Mouse (Mus musculus): ENCODE measurements at regions not wholly inside any gene's neighbourhood (a gene's known extent, or its start where the extent isn't known, plus 50 kb on each side); places are given as distances from the start of the nearest gene placed in this dataset.

DNA sequence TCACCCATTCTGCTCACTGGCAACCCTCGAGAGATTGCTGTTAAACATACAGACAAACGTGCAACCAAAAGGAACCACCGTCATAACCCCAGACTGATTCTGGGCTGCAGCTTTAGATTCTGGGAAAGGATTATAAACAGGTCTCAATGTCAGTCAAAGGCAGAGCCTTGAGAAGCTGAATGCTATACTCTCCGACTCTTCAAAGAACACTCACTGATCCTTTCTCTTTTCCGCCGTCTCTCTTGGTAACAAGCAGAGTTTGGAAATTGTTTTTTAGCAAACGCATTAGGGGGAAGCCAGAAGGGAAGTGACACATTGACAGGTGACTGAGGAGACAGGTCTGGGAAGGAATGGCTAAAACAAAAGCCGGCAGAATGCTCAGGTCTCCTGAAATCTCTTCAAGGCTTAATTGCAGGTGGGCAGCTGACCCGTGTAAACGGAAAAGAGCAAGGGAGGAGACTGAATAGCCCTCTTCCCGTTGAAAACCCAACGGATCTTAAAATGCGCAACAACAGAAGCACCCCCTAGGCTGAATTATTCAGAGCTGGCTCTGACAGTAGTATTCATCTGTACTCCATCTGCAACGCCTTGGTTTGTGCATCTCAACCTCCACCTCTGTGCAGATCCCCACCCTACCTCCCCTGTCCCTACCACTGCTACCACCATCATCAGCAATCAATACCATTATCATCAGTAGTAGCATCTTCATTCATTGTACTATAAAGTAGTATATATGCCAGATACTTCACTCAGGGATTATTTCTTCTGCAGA, 219.6 kb downstream of the Tmem38b start:
- DNase-seq: no peak

DNA sequence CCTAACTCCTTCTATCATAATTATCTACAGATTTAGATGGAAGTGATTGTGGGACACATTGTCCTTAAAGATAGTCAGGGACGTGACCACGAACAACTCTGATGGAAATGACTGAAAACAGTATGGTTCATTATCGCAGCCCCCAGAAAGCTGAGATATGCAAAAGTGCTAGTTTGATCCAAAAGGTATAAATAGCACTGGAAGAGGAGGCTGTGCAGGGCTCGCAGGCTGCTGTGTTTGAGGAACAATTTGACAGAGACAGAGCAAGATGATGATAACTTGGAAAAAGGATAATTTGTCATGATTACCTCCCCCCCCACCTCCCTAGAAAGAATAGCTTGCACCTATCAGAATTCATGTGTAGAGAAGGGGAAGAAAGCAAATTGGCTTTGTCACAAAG, 238.5 kb downstream of the Tmem38b start:
- no peak for DNase-seq

DNA sequence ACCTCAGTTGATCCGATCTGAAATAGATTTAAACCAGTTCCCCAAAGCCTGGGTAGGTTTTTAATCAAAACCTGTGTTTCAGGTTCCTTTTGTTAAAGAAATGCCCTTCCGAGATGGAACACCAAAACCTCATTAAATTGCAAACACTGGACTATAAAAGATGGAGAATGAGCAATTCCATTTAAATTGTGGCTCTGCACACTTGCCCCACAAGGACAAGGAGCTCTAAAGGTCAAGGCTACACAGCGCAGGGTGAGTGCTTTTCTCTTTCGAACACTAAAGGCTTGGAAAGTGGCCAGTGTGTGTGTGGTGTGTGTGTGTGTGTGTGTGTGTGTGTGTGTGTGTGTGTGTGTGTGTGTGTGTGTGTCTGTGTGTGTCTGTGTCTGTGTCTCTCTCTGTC, 246.1 kb downstream of the Tmem38b start:
- DNase-seq: no peak

DNA sequence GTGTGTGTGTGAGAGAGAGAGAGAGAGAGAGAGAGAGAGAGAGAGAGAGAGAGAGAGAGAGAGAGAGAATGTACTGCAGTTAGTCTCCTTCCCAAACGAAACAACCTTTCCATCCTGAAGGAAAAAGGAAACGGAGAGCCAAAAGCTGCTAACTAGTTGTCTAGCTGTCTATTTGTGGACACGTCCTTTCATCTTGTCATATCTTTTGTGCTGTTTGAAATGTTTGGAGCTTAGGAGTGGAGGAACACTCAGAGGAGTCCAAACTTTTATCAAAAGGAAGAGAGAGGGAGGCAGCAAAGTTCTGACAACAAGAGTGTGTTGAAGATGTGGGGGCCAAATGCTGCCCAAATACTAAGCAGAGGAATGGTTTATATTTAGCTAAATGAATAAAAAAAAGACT, 246.6 kb downstream of the Tmem38b start:
- DNase-seq: no peak

DNA sequence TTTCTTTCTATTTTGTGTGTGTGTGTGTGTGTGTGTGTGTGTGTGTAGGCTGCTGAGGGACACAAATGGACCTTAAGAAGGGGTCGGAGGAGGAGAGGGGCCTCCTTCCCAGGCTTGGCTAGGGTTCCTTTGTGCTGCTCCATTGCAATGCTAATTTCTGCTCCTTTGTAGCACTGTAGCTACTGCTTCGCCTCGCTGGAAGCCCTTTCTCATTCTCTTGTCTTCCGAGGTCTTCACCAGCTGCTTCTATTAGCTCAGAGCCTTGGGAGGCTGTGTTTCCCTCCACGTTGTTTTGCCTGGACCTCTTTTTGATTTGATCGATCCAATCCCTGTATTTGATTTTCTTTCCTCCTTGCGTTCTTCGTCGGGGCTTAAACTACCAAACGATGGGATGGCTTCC, 247.1 kb downstream of the Tmem38b start:
- DNase-seq: no peak

DNA sequence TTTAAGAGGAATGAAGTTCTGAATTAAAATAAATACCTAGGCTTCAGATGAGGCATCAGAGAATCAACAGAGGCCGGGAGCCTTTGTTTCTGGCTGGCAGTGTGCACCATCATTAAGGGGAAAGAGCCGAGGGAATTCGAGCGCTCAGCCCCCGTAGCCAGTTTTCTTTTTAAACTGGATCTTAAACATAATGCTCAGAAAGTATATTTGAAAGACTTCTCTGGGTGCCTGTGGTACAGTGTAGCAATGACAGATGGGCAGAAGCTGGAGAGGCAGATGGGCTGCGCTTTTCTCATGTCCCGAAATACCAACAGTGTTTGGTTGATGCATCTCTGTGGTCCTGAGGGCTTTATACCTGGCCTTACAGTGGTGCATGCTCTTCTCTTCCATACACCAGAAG, 247.6 kb downstream of the Tmem38b start:
- DNase-seq: no peak

DNA sequence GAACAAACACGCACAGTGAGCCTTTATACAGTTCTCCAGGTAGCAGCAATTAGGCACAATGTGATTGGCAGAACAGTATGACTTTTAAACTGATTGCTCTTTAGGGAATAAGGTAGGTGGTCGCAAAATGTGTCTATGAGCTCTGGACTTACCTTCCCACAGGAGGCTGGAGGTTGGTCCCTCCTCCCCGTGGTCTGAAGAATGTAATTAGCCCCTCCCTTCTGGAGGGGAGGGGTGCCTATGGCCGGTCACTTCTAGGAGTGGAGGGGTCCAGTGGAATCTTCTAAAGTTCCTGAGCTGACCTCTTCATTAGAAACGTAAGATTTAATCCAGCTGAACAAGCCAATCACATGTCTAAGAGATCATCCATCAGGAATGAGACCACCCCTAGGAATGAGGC, 248.4 kb downstream of the Tmem38b start:
- no peak for DNase-seq

DNA sequence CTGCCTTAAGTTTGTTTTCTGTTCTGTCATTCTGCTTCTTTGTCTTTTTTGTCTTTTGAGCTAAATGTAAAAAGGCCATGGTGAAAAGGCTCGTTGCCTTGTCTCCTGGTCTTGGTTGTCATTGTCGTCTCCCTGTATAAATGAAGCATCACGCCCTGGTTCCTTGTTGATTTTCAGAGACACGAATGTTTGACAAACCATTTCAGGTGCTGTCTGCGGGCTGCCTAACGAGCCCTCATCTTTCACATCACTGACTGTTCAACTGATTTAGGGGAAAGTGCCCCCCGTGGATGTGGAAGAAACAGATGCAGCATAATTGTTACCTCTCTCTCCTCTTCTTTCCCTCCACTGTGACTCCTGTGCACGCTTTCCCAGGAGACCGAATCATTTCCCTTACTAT, 254.7 kb downstream of the Tmem38b start:
- DNase-seq: no peak

DNA sequence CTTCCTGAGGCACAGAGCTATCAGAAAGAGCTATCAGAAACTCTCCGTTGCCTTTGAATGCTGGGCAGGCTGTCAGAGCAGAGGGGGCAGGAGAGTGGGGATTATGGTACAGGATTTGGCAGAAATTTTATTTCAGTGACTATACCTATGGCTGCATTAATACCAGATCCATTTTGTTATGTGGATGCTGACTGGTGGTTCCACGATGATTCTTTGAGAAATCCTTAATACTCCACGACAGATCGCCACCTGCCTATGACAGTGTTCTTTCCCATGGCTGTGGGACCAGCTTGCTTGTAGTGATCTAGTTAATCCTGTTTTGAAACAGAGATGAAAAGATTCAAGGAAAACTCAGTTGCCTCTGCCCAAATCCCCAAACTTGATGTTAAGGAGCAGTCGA, 255.6 kb downstream of the Tmem38b start:
- no peak for DNase-seq

DNA sequence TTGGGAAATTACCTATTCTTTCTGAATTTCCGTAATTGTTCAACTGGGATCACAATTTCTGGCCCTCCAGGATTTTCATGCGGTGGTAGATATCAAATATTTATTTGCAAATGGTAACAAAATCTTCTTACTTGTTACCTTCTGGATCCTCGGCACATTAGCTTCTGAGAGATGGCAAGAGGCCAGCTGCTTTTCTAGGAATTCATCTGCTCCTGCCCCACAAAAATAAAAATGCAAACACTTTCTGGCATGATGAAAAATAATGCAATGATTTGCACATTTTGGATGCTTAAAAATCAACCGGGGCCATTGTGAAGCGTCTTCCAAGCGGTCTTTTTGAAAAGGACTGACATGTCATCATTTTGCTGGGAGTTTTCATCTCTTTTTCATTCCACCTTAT, 258.9 kb downstream of the Tmem38b start:
- no peak for DNase-seq

DNA sequence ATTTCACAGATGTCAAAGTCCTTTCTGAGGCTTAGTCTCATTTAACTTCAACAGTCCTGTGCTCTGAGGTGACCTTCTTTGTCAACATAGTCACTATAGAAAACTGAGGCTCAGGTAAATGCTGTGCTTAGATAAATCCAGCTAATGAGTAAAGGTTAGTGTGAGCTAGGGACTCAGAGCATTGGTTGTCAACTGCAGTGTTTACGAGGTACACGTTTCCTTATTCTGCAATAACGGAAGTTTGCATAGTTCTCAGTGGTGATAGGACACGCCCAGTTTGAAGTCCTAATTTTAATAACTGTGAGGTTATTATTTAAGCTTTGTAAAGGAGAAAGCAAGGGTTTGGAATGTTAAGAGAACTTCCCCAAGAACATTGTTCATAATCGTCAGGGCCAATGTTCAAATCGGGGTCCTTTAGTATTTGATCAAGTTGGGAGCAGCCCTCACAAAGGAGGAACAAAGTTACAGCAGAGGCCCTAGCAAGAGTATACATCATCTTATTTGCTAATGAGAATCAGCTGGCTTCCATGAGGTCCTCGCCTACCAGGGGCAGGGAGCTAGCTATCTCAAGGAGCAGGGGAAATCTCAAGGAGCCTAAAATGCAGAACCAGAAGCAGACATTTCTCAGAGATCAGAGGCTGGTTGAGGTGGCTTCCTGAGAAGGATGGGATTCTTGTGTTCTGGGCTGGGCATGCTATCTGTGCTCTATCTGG, 268.6 kb downstream of the Tmem38b start:
- no peak for DNase-seq

DNA sequence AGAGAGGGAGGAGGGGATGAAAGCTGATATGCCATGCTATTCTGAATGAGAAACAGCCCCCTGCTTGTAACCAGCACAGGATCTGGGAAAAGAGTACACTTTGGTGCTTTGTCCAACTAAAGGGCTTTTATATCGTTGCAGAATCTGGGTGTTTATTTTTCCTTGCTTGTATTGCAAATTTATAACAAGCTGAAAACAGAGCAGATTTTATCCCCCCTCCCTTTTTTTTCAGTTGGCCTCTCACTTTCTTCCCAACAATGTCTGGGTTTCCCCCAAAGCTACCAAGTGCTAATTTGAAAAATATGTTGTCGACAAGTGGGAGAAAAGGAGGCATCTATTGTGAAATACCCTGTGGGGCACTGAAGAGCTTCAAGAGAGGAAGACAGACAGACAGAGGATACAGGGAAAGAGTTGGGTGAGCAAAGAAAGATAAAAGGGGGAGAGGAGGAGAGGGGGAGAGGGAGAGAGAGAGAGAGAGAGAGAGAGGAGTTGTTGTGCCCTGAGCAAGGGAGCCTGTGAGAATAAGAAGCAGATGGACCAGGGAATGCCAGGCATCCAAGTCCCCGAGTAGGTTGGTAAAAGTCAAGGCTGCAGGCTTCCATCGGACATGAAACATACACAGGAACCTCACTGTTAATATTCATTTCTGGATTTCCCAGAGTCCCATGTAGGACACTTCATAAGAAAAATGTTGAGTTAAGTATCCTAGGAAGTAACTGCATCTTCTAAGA, 269.5 kb downstream of the Tmem38b start:
- no peak for DNase-seq

DNA sequence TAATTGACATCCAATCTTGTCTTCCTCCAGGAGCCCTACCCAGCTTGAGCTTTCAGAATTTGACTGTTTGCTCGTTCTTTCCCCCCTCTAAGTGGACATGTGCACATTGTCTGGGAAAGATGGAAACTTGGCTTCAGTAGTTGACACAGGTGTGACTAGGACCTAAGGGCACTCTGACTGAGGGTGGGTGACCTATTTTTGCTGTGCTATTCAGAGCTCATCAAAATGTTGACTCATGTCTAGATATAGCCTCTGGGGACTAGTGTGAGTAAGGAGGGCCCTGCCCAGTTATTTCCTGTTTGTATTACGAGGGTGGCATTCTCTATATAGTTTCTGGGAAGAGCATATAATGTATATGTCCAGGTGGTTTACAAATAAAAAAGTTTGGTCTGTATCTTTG, 271.7 kb downstream of the Tmem38b start:
- DNase-seq: no peak

DNA sequence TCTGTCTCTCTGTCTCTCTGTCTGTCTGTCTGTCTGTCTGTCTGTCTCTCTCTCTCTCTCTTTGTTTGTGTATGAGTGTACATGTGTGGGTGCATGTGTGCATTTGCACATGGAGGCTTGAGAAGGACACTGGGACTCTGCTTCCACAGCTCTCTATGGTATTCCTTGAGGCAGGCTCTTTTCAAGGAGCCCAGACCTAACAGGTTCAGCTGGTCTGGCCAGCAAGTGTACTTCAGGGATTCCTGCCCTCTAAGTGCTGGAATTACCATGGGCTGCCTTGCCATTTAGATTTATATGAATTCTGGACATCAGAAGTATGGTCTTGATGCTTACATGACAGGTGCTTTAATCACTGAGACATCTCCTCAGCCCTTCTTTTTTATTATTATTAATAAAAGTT, 274.4 kb downstream of the Tmem38b start:
- DNase-seq: no peak

DNA sequence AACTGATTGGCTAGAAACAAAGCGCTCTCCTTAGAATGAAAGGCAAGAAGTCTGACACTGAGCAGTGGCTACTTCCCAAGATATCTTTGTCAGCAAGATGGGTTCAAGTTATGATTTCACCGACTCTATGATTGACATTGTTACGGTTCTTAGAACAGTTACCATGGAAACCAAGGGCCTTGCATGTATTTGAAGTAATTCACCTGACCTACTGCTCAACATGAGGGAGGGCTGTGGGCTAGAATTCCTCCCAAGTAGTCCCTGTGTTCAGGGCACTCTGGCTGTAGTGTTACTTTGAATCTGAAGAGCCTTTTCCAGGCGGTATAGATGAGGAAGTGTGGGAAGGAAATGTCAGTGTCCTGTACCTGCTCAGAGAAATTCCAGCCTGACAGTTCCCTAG, 281.1 kb downstream of the Tmem38b start:
- DNase-seq: no peak

DNA sequence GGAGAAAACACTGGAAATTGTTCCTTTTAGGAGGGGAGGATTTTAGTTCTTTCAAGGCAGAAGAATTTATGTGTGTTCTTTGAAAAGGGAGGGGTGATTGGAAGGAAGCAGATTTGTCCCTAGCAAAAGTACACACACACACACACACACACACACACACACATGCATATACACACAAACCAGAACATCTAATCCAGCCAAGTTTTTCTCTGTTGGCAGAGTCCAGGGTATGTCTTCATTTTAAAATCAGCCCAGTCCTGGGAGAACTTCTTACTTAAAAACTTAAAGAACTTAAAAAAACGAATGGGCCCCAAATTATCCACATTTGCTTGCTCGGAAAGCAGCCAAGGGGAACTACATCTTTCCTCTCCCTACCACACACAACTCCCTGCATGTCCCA, 290.5 kb downstream of the Tmem38b start:
- DNase-seq: no peak

DNA sequence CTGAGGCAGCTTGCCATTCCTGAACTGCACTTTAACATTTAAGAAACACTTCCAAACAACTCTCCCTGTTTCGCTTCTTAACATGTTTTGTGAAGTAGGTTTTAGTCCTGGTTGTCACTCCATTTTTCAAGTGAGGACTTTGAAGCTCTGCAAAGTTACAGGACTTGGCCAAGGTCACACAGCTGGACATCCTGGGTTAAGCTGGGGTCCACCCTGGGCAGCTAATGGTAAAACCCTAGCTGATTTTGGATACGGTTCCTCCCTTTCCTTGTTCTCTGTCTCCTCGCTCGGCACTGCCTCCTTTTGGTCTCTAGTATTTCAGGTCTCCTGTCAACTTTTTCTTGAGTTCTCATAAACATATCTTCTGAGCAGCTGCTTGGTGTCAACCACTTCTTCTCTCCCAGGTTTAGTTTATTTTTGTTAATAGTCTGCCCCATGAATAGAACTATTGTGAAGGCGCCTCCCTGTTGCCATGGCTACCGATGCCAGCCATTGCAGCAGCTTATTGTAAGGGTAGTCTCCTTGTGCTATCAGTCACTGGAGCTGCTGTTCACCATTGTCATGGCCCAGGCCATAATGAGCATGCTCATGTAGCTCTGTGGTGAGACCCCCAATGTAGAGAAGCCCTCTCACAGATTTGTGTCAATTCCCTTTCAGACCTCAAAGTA, 292.5 kb downstream of the Tmem38b start:
- DNase-seq: no peak

DNA sequence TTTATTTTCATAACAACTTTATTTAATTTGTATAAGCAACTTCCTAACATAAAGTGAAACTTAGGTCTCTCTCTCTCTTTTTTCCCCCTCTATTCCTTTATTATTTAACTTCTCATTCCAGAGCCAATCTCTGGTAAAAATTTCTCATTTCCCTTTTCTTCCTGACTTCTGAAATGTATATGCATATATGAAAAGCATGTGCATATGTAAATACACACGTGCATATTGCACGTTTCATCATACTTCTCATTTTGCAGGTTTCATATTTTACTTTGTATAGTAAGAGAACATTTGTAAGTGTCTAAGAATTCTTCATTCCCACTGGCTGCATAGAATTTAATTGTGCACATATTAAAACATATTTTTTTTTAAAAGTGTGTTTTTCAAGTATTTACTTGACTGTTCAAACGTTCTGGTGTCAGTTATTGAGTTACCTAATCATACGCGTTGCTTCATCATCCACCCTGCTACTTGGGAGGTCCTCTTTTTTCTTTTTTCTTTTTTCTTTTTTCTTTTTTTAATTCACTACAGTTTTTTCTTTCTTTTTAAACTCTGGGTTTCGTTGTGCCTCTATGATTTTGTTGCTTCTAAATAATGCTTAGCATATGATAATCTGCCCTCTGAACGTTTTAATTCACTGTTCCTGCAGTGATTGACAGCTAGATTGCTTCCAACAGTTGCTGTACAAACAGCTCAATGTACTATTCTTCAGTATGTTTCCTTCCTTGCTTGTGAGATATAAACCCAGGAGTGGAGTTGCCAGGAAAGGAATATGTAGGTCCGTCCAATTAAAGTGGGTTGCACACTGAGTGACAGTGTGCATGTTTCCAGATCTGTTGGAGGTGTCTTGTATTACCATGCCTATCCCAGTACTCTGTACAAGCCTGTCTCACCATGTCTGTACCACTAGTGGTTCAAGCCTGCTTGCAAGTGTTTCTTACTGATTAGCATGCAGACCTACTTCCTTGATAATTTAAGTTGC, 303.2 kb downstream of the Tmem38b start:
- DNase-seq: no peak

DNA sequence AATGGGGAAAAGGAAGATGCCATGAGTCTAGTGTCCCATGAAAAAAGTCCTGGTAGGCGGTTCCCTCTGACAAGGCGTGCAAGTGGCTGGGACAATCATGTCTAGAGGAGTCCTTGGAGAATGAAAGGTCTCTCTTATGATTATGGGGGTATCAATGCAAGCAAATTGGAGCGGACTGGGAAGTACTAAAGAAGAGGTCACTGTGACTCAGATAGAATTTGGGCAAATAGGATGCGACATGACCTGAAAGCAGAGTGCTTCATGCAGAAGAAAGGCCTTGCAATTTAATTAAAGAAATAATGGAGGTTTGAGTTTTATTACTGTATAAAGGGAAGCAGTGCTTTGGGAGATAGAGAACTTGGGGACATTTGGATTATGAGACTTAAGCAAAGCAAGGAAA, 330.3 kb downstream of the Tmem38b start:
- no peak for DNase-seq

DNA sequence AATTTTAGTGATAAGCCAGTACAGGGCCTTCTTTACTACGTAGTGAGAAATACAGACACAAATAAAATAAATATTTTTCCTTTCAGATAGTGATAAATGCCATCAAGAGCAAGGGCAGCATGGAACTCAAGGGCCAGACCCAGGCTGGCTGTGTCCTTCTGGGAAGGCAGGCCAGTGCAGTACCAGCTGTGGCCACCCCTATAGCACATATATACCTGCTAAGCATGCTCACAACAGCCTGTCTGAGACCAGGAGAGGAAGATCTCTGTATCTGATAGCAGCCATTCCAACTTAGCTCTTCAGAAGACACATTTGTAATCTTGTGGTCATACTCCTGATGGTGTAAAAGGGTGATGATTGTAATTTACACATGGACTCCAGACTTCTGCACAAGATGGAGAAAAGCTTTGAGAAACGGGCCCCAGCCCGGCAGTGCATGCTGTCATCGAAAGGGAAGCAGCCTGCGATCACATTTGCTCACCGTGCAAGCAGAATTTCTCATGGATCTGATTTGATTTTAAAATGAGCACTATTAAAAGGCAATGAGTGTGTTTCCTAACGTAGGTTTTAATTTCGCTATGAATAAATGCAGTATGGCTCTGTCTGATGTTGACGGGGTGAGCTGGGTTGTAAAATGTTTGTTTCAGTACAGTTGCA, 335.6 kb downstream of the Tmem38b start:
- DNase-seq: no peak

DNA sequence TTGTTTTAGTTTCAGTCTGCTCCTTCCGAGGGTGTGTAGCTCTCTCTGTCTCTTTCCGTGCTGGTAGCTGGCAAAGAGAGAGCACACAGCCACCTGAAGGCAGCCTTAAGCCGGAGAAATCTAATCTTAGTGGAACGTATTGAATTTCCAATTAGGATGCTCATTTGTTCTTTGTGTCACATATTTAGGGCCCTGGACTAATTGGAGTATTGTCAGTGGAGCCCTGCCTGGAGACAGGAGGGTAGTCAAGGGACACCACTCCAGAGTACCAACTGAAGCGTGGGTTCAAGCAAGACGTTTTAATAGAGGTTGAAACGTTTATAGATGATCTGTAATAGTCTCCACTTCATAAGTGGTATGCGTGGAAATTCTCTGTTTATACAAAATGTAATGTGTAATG, 336.5 kb downstream of the Tmem38b start:
- no peak for DNase-seq

Data from kidney, adult 11 months (tissue).